Mouse (Mus musculus): ENCODE results near the gene Nxnl1.
A peak's percentile ranks its signal among the peaks of the same experiment; 100 is the strongest.

Nxnl1 gene

DNA sequence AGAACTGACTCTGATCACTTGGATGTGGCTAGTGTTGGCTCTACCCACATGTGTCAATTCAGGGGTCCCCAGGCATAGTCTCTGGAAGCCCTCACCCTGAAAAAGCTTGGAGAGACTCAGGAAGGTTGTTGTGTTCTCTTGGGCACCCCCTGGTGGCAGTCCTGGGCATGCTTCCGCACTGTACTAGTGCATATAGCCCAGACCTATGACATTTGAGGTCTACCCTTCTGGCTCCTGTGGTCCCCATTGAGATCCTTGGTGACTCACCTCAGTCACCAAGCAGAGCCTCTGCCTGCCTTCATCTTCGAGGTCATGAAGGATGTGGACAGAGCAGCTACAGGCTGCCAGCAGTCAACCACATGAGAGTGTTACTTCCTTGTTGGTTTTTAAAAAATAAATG is 20.5 kb upstream of the Nxnl1 start:
- DNase-seq (ENCODE audit: extremely low spot score, low read depth, low spot score), result no peak

DNA sequence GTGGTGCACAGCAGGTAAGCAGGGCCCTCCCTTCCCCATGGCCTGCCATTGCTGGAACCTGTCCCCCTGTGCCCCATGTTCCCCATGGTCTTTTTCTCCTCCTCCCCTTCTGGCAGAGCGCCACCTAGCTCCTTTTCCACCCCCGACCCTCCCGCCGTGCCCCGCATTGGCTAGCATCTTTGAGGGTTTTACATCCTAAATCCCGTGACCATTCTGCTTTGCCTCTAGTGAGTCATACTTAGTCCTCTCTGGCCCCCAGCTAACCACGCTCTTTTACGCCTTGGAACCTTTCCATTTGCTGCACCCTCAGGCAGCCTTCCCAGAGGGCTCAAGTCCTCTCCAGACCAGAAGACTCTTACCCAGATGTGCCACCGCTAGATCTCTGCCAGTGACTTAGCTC is 13.8 kb upstream of the Nxnl1 start:
- no peak for DNase-seq (ENCODE audit: extremely low spot score, low read depth, low spot score)

DNA sequence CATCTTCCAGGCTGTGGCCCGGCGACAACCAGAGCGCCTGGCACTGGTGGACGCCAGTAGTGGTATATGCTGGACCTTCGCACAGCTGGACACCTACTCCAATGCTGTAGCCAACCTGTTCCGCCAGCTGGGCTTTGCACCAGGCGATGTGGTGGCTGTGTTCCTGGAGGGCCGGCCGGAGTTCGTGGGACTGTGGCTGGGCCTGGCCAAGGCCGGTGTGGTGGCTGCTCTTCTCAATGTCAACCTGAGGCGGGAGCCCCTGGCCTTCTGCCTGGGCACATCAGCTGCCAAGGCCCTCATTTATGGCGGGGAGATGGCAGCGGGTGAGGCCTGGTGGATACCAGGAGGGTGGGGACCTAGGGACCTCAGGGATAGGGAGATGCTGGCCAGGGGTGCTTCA is 13.1 kb upstream of the Nxnl1 start:
- DNase-seq (ENCODE audit: extremely low spot score, low read depth, low spot score), result no peak

DNA sequence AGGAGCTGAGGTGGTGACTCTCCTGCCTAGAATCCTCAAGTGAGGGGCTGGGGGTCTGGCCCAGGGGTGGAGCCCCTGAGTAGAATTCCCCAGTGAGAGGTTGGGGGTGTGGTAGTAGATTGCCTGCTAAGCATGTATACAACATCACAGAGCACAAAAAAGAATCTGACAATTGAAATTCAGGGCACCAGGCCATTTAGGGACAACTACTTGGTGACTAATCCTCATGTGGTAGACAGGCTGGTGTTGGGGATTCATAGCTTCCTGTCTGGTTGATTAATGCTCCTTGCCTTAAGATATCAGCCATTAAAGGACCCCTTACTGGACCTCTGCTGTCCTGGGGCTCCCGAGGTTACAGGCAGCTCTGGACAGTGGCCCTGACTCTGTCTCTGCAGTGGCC is 12.6 kb upstream of the Nxnl1 start:
- no peak for DNase-seq (ENCODE audit: extremely low spot score, low read depth, low spot score)

DNA sequence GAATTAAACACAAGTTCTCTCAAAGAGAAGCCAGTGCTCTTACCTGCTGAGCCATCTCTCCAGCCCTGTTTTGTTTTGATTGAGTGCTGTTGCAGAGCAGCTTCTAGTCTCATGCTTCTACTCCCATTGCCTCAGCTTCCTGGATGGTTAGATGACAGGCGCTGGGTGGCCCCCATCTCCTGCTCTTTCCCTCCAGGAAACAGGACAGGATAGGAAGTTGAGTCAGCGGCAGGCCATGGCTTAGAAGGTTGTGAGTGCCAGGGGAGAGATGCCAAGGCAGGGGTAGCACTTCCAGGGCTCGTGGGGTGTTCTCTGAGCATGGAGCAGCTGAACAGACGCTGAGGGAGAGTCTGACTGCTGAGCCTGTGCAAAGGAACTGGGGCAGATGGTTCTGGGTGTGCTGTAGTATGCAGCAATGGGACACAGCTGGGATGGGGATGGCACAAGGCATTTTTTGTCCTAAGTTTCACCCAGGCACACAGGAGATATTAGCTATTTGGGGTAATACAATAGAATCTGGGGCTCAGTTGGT is 11.5 kb upstream of the Nxnl1 start:
- DNase-seq (ENCODE audit: extremely low spot score, low read depth, low spot score), result no peak

DNA sequence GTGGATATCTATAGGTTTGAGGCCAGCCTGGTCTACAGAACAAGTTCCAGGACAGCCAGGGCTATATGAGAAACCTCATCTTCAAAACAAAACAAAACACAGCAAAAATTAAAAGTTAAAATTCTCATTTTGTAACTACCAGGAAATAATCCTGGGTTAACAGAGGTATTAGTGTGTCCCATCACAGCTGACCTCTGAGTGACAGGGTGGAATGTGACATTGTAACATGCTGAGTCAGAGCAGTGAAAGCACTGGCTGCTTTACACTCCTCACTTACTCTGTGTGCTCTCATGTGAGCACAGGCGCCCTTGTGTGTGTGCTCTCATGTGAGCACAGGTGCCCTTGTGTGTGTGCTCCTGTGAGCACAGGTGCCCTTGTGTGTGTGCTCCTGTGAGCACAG is 8.6 kb upstream of the Nxnl1 start:
- no peak for DNase-seq (ENCODE audit: extremely low spot score, low read depth, low spot score)

DNA sequence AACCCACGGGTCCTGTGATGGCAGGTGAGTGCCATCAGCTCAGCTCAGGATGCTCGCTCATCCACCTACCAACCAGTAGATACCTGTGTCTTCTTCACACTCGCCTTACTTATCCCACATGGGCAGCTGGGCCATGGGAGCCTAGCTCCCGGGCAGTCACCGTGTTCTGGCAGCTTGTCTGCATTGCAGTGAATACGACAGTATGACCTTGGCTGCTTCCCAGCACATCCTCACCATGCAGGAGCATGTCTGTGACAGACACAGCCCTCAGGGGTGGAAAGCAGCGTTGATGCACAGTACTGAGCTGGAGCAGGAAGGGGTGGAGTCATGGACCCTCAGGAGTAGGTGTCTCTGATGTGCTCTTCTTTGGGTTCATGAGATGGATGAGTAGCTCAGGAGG is 8.0 kb upstream of the Nxnl1 start:
- no peak for DNase-seq (ENCODE audit: extremely low spot score, low read depth, low spot score)

DNA sequence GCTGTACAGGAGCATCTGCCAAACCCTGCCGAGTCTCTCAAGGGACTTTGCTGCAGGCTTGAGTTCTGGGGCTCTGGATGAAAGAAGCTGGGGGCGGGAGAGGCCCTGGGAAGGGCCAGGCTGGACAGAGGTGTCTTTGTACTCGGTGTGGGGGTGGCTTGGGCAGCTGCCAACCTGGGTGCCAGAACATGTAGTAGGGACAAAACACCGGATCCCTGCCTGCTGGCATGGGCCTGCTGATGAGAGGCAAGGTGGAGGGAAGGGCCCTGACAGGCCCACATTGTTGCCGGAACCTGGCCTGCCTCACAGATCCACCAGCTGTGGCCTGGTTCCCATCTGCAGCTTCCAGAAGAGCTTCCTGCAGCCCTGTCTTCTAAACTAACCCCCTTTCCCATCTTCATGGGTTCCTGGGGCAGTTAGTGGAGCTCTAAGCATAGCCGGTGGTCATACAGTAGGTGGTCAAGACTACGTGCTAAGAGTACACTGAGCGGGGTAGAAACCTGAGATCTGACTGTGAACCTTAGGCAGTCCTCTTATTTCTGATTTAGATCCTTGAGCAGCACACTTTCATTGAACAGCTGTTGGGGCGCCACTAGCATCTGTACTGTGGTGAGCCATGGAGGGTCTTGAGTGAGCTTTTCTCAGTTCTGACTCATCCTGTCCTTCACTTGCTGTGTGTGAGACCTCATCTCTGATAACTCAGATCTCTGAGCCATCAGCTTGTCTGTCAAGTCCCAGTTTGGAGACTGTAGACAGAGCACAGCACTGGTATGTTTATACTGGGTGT is 6.6 kb upstream of the Nxnl1 start:
- no peak for DNase-seq (ENCODE audit: extremely low spot score, low read depth, low spot score)

DNA sequence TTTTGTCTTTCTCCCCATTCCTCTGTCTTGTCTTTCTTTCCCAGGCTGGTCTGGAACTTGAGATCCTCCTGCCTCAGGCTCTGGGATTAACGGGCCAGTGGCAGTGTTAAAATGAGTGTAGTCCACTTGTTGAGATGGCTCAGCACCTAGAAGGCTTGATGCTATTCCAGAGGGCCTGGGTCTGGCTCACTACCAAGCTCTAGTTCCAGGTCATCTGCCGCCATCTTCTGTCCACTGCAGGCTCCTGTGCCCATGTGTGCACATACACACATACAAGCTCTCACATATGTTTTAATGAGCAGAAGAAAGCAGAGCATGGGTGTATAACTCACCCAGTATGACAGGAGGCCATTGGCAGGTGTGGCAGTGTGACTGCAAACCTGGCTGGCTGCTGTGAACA is 5.7 kb upstream of the Nxnl1 start:
- no peak for DNase-seq (ENCODE audit: extremely low spot score, low read depth, low spot score)

DNA sequence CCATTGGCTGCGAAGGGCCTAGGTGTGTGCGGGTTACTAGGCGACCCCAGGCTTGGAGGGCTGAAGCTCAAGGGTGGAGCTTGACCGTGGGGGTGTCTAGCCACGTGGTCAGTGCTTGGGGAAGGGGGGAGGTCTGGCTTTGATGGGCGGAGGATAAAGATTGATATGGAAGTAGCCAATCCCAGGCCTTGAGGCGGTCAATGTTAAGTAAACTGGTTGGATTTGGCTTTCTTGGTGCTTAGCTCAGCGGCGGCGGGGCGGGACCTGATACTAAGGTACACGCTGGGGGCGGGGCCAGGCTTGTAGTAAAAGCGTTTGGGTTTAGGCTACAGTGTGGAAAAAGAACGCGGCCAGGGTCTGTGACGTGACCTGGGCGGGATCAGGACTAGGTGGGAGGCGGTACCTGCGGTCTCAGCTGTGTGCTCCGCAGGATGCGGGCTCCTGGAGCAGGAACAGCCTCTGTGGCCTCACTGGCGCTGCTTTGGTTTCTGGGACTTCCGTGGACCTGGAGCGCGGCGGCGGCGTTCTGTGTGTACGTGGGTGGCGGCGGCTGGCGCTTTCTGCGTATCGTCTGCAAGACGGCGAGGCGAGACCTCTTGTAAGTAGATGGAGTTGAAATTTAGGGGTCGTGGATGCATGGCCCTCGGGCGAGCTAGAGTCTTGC is 4.0 kb upstream of the Nxnl1 start:
- DNase-seq (ENCODE audit: extremely low spot score, low read depth, low spot score), result peak; percentile 82

DNA sequence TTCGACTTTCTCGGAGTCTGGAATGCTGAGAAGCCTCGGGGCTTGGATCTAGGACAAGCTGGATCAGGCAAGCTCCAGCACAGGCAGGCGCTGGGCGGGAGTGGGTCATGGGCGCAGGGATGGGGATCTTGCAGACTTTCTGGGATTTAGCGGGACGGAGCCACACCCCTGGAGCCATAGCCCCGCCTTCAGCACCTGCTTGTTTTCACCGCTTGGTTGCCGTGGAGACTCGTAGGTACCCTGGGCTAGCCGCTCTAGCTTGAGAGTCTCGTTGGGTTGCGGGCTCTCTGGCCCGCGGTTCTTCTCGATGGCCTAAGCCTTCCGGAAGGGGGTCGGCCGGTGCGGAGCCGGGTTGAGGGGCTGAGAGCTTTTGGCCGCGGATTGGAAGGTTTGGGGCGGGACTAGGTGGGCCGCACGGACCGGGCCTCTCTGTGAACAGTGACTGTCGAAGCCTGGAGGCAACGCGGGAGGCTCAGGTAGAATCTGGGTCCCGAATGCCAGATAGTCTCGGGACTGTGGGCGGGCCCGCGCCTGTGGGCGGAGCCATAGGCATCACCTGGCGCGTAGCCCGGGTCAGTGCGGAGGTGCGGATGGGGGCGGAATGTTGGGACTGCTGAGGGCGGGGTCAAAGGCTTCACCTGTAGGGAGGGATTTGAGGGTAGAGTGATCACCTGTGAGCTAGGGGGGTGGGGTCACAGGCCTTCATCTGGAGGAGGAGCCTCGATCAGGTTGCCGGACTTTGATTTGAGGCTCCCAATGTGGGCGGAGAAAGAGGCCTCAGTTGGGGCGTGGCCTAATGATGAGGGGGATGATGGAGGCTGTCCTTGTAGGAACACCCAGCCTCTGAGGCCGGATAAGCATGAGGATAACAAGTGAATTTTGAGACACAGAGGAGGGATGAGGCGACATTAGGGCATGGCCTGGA is 3.2 kb upstream of the Nxnl1 start:
- DNase-seq (ENCODE audit: extremely low spot score, low read depth, low spot score), result peak; percentile 77

DNA sequence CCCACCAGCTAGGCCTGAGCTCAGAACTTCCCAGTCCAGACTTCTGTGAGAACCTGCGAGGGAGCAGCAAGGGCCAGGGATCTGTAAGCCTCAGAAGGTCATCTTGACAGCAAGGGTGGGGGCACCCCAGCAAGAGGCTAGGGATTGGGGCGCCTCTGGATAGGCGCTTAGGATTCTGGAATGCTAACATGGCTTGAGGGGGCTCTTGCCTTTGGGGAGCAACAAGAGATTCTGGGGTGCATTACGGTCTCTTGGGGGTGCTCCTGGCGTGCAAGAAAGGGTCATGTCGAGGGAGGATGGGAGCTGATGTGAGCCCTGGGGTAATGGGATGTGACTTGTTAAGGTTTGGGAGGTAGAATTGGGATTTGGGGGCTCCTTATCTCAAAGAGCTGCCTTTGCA is 2.5 kb upstream of the Nxnl1 start:
- DNase-seq (ENCODE audit: extremely low spot score, low read depth, low spot score), result no peak

DNA sequence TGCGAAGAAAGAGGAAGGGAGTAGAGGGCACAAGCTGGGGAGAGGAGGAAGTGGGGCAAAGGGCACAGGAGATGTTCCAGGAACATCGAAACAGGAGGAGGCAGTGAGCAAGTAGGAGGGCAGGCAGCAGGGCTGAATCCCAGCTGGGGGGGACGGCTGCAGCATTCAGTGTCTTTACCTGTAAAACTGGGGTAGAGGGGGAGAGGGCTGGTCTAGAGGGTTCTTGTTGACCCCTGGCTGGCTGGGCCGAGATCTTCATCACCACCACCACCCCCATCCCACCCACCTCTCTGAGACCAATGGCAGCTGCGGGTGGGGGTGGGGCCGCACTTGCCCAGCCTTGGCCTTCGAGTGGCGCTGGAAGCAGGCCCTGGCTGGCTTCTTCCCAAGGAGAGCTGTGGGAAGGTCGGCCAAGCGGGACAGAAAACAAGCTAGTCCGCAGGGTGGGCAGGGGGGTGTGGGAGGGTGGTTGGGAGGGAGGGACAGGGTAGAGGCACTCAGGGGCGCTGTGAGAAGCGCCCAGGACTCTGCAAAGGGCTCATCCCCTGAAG is 2.1 kb upstream of the Nxnl1 start, which contains the start of gene Slc27a1:
Gene Slc27a1, plus strand, starts transcription at position 496 of the 551 bp plus-strand sequence.
- no peak for DNase-seq (ENCODE audit: extremely low spot score, low read depth, low spot score)

DNA sequence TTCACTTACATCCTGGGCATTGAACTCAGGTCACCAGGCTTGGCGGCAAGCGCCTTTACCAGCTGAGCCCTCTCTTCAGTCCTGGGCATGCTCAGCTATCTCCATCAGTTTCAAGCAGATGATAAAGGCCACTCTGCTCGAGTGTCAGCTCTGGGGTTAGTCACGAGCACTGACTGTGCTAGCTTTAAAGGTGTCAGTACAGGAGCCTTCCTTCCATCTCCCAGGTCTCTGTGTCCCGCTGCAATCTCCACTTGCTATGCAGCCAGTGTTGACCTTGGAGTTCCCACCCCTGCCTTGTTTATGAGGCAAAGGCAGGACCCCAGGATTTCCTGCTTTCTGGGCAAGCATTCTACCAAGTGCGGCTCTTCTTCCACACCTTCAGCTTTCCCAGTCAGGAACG is 1.2 kb upstream of the Nxnl1 start:
- no peak for DNase-seq (ENCODE audit: extremely low spot score, low read depth, low spot score)

DNA sequence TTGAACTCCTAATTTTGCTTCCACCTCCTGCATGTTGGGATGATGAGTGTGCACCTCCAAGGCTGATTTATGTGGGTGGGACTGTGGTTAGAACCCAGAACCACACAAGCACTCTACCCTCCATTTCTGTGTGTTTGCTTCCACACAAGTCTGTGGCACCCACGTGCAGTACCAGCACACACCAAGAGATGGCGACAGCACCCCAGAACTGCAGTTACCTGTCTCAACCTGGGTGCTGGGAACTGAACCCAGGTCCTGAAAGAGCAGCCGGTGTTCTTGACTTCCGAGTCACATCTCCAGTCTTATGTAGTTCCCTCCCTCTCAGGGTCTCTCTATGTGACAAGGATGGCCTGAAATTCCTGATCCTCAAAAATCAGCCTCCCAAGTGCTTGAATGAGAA is 2.4 kb downstream of the Nxnl1 start:
- DNase-seq (ENCODE audit: extremely low spot score, low read depth, low spot score), result no peak

DNA sequence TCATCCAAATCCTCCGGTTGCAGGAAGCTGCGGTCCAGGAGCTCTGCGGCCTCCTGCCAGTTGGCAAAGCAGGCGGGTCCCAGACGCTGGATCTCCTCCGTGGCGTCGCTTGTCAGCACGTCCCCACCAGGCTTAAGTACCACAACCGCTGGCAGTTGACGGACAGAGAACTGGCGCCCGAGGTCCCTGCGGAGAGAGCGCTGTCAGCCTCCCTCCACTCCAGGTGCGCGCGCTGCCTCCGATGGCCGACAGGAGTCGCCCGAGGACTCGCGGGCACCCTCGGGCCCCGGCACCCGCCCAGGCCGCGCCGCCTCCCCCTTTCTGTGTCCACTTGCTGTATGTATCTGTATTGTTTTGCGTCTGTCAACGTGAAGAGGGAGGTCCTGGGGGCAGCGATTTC is 3.6 kb downstream of the Nxnl1 start:
- no peak for DNase-seq (ENCODE audit: extremely low spot score, low read depth, low spot score)

DNA sequence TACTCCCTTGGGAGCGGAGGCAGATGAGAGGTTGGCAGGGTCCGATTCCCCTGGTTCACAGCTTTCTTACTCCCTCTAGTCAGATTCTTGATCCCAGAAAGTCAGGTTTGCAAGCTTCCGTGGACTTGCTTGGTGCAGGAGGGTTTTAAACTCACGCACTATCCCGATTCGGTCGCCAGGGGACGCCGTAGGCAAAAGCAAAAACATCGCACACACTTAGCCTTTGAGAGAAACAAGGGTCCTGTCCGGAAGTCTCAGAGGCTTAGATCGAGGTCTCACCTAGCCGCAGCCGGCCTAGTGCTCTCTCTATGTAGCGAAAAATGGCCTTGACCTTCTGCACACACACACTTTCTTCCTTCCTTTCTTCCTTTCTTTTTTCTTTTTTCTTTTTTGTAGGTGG is 5.0 kb downstream of the Nxnl1 start:
- DNase-seq (ENCODE audit: extremely low spot score, low read depth, low spot score), result peak; percentile 58

DNA sequence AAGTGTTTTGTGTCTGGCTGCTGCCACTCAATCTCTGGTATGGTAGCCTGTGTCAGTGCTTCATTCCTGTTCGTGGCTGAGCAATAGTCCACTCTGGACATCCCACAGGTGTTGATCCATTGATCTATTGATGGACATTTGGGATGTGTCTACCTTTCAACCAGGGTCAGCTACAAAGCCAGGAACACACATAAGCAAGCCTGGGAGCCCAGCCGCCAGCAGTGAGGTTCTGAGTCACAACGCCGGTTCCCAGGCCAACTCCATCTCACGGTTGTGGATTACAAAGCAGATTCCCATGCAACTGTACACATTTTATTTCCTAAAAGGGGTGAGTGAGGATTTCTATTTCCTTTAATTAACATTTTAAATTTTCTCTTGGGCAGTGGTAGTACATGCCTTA is 5.6 kb downstream of the Nxnl1 start:
- DNase-seq (ENCODE audit: extremely low spot score, low read depth, low spot score), result no peak

DNA sequence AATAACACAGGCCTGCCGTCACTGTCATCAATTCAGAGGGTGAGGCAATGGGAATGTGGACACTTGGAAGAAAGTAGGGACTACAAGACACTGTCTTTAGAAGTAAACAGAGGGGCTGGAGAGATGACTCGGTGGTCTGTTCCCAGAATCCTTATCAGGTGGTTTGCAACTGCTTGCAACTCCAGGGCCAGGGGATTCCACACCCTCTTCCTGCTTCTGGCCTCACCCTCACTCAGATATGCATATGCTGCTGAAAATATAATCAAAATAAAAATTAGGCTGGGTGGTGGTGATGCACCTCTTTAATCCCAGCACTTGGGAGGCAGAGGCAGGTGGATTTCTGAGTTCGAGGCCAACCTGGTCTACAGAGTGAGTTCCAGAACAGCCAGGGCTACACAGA is 6.3 kb downstream of the Nxnl1 start:
- no peak for DNase-seq (ENCODE audit: extremely low spot score, low read depth, low spot score)

DNA sequence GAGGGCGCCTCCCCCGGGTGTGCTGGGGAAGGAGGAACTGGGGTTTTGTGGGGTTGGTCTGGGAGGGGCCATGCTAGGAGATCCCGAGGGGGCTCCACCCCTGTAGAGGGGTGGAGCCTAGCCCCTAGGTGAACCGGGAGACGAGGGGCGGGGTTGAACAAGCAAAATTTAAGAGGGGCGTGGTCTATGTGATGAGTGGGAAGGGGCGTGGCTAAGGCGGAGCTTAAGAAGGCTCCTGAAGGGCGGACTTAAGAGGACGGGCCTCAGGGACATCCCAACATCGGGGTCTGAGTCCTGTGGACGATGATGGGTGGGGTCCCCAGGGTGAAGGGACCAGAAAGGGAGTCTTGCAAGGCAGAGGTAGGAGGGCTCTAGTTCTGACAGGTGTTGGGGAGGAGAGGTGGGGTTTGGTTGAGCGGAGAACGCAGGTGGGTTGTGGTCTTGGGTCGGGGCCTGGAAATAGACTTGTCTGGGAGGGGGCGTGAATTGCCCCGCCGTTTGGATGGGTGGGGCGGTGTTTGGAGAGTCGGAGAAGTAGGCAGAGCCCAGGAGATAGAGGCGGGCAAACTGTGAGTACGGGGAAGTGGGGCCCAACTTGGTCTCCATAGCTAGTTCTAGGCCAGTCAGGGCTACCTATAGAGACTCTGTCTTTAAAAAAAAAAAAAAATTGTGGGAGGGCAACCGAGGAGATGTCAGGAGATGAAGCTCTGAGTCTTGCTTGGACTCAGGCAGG is 7.3 kb downstream of the Nxnl1 start:
- no peak for DNase-seq (ENCODE audit: extremely low spot score, low read depth, low spot score)
